In the genomic region with DNA sequence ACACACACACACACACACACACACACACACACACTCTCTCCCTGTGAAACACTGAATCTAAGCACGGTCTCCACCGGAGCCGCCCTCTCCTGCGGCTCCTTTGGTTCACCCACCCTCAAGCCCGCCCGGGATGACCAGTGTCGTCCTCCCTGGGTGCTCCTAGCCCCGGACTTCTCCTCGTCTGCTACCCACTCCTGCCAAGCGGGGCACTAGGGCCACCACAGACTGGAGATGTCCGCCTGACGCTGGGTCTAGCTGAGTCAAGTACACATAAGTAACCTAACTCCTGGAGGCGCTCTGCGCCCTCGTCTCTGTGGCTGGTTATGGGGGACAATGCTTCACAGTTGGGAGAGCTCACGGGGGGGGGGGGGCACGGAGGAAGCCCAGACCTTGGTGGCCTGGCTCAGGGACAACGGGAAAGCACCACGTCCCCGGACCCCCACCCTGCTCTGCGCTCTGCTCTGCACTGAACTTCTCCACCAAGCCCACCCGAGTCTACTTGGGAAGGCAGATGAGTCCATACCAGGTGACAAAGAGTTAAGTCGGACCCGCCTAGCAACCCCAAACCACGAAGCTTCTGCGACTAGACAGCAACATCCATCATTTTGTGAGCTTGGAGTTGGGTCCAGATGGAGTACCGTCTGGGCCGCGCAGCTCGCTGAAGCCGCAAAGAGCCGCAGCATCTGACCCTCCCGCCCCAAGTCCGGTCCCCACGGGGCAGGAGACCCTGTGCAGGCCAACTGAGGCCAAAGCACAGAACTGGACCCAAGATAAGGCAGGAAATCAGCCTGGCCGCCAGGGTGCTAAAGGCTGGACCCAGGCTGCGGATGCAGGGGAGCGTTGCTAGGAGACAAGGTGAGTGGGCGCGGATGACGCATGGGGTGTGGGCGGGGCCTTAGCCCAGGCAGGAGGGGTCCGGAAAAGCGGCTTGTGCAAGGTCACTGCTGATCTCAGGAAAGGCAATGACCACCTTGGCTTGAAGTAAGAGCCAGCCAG, we compare ENCODE assay signal across 8 mouse cellular contexts. TPM values are rescaled to one million over a fixed set of nuclear protein-coding genes. Genes with fewer than 3 reads are reported as not detected.
DNase-seq lines count a peak whose midpoint lies in the region; ATAC-seq and TF ChIP-seq lines count a peak whose summit lies in the region.

A gene (plus strand): TSS at position 512 of the 996 bp plus-strand sequence.

- no peak for TF ChIP-seq CTCF in bone marrow macrophage, adult 2 months (IDR thresholded peaks at IDR 0.05; ENCODE audit: low read depth, low read length)

- peak; percentile 47 for ATAC-seq in megakaryocyte, adult 5-6 weeks (ENCODE audit: poor library complexity, severe bottlenecking)
- ATAC-seq in erythroid progenitor cell, adult 5-6 weeks (replicated peaks; ENCODE audit: low FRiP score, poor library complexity, severe bottlenecking) = no peak

- H3K27ac ChIP-seq in bone marrow macrophage, adult 2 months (ENCODE audit: insufficient read depth, low read depth, low read length) = no peak within 1 kb of the TSS

- peak; percentile 68 to 73 for DNase-seq in cerebellum, adult 18-20 months
- DNase-seq in cerebellum, adult 11-12 months = no peak
- DNase-seq in forelimb bud, embryonic 11.5 days (ENCODE audit: low read depth, low spot score) = peak; percentile 64
- peak; percentile 29 to 47 for DNase-seq in kidney, postnatal 36 days
- DNase-seq in right cerebral cortex, postnatal 10 days (ENCODE audit: low spot score in 2 of 2) = peak; percentile 91 to 94

- no peak for TF ChIP-seq POLR2A in bone marrow macrophage, adult 2 months (IDR thresholded peaks at IDR 0.05; ENCODE audit: borderline replicate concordance, low read depth, low read length)

- H3K4me1 ChIP-seq in bone marrow macrophage, adult 2 months (ENCODE audit: control insufficient read depth, insufficient read depth, low read length) = no peaks in the 10 kb centered on the region

- no peak within 1 kb of the TSS for H3K4me3 ChIP-seq in bone marrow macrophage, adult 2 months (ENCODE audit: insufficient read depth, low read length)

RNA-seq across cellular contexts. Expression of the gene that starts here (rescaled TPM):
- polyA plus RNA-seq in bone marrow macrophage, adult 2 months (2012; ENCODE audit: insufficient read depth, insufficient read length, missing spikeins) = 10.8 and 14.4 TPM in 2 replicates
- 5.4 and 5.9 TPM in 2 replicates for total RNA-seq in megakaryocyte, adult 5-6 weeks (2015)
- total RNA-seq in megakaryocyte, adult 5-6 weeks (2017) = 7.5 and 8.1 TPM in 2 replicates
- total RNA-seq in erythroid progenitor cell, adult 5-6 weeks (2015; ENCODE audit: low replicate concordance) = 1.7 and 2.2 TPM in 2 replicates
- total RNA-seq in erythroid progenitor cell, adult 5-6 weeks (2017; ENCODE audit: low replicate concordance) = 1.5 and 1.7 TPM in 2 replicates
